Mouse (Mus musculus) spleen, adult 2 months (tissue): ENCODE measurements around the gene Pla2g7.

Source experiments
- CTCF ChIP-seq: fragments of 200-500 bp; IDR thresholded peaks from 2 replicates; pipeline ENCODE4 v1.5.1; 2011; ENCODE audit warnings: mild to moderate bottlenecking, inconsistent platforms; ENCODE audit not compliant: insufficient read depth, insufficient read length, insufficient replicate concordance; ENCODE audit errors: extremely low read depth
- POLR2A ChIP-seq: fragments of 200-500 bp; IDR thresholded peaks from 2 replicates; pipeline ENCODE4 v1.6.1; 2011; ENCODE audit warnings: low read depth, low read length, inconsistent platforms

DNA sequence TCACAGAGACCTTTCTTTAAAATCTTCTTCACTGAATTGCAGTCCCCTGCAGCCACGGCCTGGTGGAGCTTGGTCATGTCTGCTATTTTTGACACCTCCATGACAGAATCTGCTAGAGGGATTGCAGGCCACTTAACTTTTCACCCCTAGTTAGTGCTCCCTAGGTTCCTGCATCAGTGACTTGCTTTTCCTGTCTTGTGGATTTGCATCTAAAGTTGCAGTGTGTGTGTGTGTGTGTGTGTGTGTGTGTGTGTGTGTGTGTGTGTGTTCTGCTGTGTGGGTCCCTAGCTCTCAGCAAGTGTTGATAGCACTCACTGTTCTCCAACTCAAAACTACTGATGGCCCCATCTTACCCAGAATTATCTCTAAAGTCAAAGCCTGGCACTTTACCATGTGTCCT lies 24.4 kb upstream of the Pla2g7 start, which contains the start of gene Ankrd66:
- TF ChIP-seq CTCF (no peak), POLR2A (no peak)
